Mouse (Mus musculus) bone marrow macrophage, adult 2 months (primary cell): ENCODE measurements around the gene Krcc1. TPM values are rescaled to one million over a fixed set of nuclear protein-coding genes. Genes with fewer than 3 reads are reported as not detected.
A peak's percentile ranks its signal among the peaks of the same experiment; 100 is the strongest.

Experiments used
- H3K27ac ChIP-seq: 2 replicates; pipeline ENCODE4 v1.5.1; 2012; ENCODE audit warnings: low read depth, low read length; ENCODE audit not compliant: insufficient read depth
- H3K4me1 ChIP-seq: 2 replicates; pipeline ENCODE4 v1.6.1; 2012; ENCODE audit warnings: low read length; ENCODE audit not compliant: control insufficient read depth, insufficient read depth
- H3K4me3 ChIP-seq: 2 replicates; pipeline ENCODE4 v1.5.1; 2012; ENCODE audit warnings: mild to moderate bottlenecking, low read length, moderate library complexity; ENCODE audit not compliant: insufficient read depth
- CTCF ChIP-seq: IDR thresholded peaks from 2 replicates; pipeline ENCODE4 v1.5.1; 2012; ENCODE audit warnings: low read depth, mild to moderate bottlenecking, low read length, moderate library complexity
- POLR2A ChIP-seq: IDR thresholded peaks from 2 replicates; pipeline ENCODE4 v1.6.1; 2012; ENCODE audit warnings: mild to moderate bottlenecking, low read depth, low read length, borderline replicate concordance
- polyA plus RNA-seq: library from polyadenylated mRNA; stranded (reverse); fragments of >200 nt; gene quantifications from 2 replicates; pipeline ENCODE4 v1.2.4, GENCODE M21; 2012; ENCODE audit not compliant: missing spikeins, insufficient read depth, insufficient read length

Gene Krcc1
- polyA plus RNA-seq, 1 experiment: 112 TPM

DNA sequence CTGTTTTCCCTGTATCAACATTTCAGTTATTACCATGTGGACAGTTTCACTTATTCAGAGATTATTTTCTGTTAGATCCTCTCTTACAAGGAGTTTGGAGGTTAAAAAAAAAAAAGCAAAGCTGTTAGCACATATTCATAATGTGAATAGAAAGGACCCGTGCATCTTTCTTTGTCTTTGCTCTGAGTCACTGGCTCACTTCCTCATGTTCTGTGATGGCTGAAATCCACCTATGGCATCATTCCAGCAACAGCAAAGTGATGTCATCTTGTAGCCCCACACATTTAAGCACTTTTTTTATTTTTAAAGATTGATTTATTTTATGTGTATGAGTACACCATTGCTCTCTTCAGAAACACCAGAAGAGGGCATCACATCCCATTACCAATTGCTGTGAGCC, 7.9 kb downstream of the Krcc1 start:
- peaks cover 4% of the 10 kb centered on the region for H3K4me1 ChIP-seq
- no peak overlapping the region for H3K4me3 ChIP-seq
- no peak overlapping the region for H3K27ac ChIP-seq
- TF ChIP-seq POLR2A (no peak), CTCF (no peak)

DNA sequence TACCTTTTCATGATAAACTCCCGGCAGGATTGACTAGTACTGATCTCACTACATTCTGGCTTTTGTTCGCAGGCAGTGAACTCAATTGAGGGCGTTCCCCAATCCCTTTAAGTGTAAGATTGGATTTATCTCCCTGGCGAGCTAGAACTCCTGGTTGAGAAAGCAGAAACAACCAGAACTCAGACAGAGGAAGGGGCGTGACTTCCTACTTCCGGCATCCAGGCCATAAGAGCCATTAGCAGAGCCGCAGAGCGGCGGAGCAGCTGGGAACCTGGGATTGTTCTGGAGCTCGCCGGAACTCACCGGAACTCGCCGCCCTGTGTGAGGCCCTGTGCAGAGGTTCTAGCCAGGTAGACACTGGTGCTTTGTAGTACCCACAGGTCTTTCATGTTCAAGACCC, 22.0 kb downstream of the Krcc1 start:
- no peak overlapping the region for H3K27ac ChIP-seq
- H3K4me3 ChIP-seq: no peak overlapping the region
- no peaks in the 10 kb centered on the region for H3K4me1 ChIP-seq
- no peak for TF ChIP-seq POLR2A
- no peak for TF ChIP-seq CTCF

DNA sequence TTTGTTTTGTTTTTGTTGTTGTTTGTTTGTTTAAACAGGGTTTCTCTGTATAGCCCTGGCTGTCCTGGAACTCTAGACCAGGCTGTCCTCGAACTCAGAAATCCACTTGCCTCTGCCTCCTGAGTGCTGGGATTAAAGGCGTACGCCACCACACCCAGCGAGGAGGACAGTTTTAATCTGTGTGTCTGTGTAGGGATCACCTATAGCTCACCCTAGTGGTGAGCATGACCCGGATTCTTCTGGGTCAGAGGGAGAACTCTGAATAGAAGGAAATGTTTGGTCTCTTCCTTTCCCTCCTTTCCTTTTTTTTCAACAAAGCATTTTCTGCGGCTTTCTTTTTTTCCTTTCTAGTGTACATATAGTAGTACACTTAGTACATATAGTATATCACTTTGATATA, 23.8 kb downstream of the Krcc1 start:
- TF ChIP-seq CTCF (no peak), POLR2A (no peak)
- Histone ChIP-seq H3K27ac (no peak overlapping the region), H3K4me3 (no peak overlapping the region), H3K4me1 (no peaks in the 10 kb centered on the region)

DNA sequence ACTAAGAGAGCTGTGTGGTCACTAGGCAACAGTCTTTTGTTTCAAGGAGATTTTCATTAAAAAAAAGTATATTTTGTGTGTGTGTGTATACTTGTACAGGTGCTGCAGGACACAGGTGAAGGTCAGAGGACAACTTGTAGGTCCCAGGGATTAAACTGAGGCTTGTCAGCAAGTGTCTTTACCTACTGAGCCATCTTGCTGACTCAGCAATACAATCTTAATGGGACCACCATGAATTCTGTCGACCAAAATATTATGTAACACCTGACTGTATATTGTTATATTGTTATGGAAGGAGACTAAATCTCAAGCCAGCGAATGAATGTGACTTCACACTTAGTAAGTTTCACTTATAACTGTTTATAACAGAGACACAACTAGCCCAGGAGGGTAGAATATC, 26.6 kb downstream of the Krcc1 start:
- no peaks in the 10 kb centered on the region for H3K4me1 ChIP-seq
- H3K27ac ChIP-seq: no peak overlapping the region
- TF ChIP-seq CTCF: no peak
- no peak overlapping the region for H3K4me3 ChIP-seq

DNA sequence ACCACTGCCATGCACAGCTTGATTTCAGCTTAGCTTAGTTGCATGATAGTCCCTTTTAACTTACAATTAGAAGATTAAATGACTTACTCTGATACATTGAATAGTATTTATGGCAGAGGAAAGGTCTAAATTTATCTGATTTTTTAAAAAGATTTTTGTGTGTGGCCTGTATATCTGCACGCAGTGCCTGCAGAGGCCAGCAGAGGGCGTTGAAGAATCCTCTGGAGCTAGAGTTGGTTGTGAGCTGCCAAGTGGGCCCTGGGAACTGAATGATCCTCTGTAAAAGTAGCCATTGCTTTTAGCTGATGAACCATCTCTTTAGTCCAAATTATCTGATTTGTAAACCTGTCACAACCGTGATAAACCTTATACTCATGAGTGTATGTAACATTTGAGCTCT, 27.3 kb downstream of the Krcc1 start:
- TF ChIP-seq POLR2A (no peak), CTCF (peak; percentile 53)
- H3K4me3 ChIP-seq: no peak overlapping the region
- H3K4me1 ChIP-seq: no peaks in the 10 kb centered on the region
- H3K27ac ChIP-seq: no peak overlapping the region

DNA sequence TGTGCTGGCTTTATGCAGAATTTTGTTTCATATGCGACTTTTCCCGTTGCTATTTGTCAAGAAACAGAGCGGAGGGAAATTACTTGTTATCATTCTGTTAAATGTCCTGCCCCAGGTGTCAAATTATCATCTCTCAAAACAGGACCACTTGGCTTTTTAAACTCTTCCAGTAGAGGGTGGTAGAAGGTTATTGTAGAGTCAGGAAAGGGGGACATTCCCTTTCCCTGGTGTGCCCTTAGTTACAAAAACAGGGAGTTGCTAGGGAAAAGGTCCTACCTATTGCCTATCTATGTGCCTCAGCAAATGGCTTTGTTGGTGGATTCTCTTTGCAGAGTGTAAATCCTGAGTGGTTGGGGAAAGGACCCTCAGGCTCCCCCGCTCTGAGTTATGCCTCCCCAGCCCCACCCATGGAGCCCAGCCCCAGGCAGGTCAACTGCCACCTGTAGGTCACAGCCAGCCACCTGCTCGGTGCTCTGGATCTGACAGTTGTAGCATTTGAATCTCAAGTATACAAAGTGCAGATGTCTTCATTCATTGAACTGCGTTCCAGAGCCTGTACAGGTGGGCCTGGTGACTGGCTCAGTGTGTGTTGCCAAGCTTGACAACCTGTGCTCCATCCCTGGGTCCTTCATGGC, 30.7 kb downstream of the Krcc1 start:
- Histone ChIP-seq H3K4me3 (no peak overlapping the region), H3K27ac (no peak overlapping the region), H3K4me1 (no peaks in the 10 kb centered on the region)
- no peak for TF ChIP-seq POLR2A
- TF ChIP-seq CTCF: no peak

DNA sequence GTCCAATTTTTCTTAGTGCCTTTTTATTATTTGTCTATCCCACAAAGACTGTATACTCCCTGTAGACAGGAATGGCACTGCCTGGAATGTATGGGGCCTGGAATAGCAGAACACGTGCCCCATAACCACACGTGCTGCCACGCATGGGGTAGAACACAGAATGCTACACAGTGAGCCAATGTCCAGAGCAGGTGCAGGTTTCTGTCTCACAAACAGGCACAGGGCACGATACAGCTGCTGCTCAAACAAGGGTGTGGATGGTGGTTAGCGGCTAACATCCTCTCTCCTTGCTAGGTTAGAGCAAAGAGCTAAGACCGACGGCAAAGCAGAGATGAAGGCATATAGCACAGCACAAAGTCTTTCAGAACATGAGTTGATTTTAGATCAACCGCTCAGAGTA, 36.0 kb downstream of the Krcc1 start:
- H3K4me1 ChIP-seq: no peaks in the 10 kb centered on the region
- TF ChIP-seq POLR2A (no peak), CTCF (no peak)
- H3K4me3 ChIP-seq: no peak overlapping the region
- no peak overlapping the region for H3K27ac ChIP-seq

DNA sequence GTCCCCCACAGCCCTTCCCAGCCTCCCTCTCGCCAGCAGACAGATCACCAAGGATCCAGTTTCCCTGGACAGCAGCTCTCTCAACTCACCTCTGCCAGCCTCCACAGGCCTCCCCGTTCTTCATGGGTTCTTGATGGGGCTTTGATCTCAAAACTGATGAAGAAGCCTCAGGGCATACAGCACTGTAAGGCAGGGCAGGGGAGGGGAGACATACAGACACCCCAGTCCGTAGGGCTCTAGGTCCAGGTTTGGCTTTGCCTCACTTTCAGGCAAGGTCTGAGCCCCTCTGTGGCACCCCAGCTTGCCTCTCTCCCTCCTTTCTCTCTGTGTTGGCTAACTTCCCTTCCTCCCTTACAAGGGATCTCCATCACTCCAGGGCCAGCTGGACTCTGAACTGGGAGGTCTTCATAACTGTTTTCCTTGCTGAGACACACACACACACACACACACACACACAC, 50.4 kb downstream of the Krcc1 start, which contains the start of gene Smyd1:
Gene Smyd1 (minus strand): TSS at position 408 of the 458 bp plus-strand sequence.
- H3K27ac ChIP-seq: no peak within 1 kb of the TSS
- TF ChIP-seq POLR2A (no peak), CTCF (no peak)
- no peaks in the 10 kb centered on the region for H3K4me1 ChIP-seq
- no peak within 1 kb of the TSS for H3K4me3 ChIP-seq

DNA sequence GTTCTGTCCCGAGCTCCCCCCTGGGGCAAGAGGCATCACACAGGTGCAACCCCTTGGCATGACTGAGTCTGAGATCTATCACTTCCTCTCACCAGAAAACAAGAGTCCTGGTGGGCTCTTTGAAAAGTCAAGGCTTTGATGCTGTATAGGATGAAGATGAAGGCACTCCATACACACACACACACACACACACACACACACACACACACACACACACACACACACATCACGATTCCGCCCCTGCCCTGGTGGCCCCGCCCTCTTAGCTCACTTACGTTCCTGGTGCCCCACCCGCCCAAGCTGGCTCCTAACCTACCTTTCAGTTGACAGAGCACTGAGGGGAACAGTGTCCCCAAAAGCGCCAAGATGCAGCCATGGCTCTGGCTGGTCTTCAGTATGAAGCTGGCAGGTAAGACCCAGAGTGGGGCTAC, 51.0 kb downstream of the Krcc1 start, which contains the start of gene Cd8b1:
Gene Cd8b1 (plus strand): TSS at position 298 of the 431 bp plus-strand sequence.
- no peak within 1 kb of the TSS for H3K4me3 ChIP-seq
- no peak within 1 kb of the TSS for H3K27ac ChIP-seq
- H3K4me1 ChIP-seq: no peaks in the 10 kb centered on the region
- no peak for TF ChIP-seq POLR2A
- TF ChIP-seq CTCF: no peak

DNA sequence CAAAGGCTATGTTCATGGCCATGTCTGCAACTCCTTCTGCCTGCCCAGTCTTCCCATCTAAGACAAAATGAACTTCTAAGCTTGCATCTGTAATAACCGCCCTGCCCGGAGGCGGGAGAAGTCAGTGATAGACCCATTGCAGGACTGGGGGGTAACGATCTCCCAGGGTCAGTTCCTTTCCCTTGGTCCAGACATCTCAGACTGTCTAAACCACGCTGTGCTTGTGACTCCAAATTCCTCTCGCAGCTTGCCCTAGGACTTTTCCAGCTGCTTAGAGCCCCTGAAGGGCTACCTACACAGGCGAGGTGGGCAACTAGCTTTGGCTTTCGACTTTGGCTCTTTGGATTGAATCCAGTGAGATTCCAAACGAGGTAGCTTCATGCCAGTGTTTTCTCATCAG, 53.3 kb downstream of the Krcc1 start:
- no peak overlapping the region for H3K27ac ChIP-seq
- no peaks in the 10 kb centered on the region for H3K4me1 ChIP-seq
- H3K4me3 ChIP-seq: no peak overlapping the region
- no peak for TF ChIP-seq POLR2A
- TF ChIP-seq CTCF: no peak

DNA sequence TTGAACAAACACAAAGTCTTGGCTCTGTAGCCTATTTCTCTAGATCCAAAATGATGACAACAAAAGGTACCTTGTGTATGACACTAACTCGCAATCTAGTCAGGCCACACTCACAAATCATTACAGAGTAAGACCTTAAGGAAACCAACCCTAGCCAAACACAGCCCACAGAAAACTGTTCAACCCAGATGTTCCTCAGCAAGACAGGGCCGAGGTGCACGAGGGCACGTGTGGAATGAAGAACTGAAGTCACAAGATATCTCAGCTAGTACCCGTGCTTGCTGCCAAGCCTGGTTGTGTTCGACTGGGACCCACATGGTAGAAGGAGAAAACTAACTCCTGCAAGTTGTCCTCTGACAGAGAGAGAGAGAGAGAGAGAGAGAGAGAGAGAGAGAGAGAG, 58.4 kb downstream of the Krcc1 start:
- Histone ChIP-seq H3K4me3 (no peak overlapping the region), H3K27ac (no peak overlapping the region), H3K4me1 (no peaks in the 10 kb centered on the region)
- TF ChIP-seq CTCF: no peak
- no peak for TF ChIP-seq POLR2A
